Mouse (Mus musculus): Measurements from ENCODE around the gene Adam15. TPM values are rescaled to one million over a fixed set of nuclear protein-coding genes. Genes with fewer than 3 reads are reported as not detected.
A peak's percentile ranks its signal among the peaks of the same experiment; 100 is the strongest.

The Adam15 gene
- polyA plus RNA-seq, 1 experiment from 2014 or later = 143 TPM

DNA sequence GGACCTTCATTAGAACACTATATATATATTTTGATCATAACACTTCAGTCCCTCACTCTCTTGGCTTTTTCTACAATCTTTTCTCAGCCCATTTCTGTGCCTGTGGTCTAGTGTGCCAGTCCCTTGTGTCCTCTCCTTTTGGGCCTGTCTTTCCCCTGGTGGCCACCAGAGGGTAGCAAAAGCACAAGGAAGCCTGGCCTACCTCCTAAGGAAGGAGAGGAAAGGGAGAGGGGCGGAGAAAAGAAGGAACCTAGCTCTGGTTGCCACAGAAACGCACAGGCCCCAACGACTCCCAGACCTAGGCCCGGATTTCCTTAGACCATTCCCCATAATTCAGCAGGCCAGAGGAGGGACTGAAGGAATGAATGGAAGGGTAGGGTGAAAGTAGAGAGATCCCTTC is 33.0 kb downstream of the Adam15 start:
- Histone ChIP-seq H3K36me3 (ENCODE audit: inconsistent target) (no peaks in the 10 kb centered on the region), H3K27ac (no peak overlapping the region), H3K79me2 (ENCODE audit: inconsistent target) (no peaks in the 10 kb centered on the region), H3K4me3 (ENCODE audit: inconsistent target) (no peak overlapping the region)
- 0% methylated on average over 1 of the region's 4 CpGs for WGBS (ENCODE audit: missing documents)

DNA sequence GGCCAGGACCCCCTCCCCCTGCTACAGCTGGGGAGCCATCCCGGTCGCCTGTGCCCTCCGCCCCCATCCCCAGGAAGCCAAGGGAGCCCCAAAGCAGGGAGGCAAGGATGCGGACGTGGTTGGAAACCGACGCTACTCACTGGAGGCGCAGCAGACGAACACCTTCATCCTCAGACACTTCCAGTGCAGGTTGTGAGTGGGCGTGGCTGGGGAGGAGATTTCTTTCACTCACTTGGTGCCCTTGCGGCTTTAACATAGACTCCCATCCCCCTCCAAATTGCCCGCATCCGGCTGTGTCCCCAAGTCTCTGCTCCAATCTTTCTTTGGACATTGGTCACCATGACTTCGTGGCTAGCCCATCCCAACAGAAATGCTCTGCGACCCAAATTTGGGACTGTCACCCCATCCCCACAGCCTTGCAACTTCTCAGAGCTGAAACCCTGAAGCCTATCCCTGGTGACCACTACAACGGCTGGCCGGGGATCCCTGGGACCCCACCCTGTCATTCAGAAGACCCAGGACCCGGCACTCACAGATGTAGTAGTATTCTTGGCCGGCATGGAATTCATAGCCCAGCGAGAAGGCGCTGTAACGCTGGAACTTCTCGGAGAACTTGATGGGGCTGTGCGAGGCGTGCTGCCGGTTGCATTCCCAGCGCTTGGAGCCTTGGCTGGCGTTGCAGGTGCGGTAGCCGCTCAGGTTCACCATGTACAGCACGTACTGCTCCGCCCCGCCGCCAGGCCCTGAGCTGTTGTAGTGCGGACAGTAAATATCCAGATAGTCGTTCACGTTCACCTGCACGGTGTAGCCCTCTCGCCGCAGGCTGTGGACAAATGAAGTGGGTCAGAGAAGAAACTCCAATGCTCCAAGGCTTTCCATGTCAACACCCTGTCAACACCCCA is 33.6 kb downstream of the Adam15 start:
- no peaks in the 10 kb centered on the region for H3K79me2 ChIP-seq (ENCODE audit: inconsistent target)

DNA sequence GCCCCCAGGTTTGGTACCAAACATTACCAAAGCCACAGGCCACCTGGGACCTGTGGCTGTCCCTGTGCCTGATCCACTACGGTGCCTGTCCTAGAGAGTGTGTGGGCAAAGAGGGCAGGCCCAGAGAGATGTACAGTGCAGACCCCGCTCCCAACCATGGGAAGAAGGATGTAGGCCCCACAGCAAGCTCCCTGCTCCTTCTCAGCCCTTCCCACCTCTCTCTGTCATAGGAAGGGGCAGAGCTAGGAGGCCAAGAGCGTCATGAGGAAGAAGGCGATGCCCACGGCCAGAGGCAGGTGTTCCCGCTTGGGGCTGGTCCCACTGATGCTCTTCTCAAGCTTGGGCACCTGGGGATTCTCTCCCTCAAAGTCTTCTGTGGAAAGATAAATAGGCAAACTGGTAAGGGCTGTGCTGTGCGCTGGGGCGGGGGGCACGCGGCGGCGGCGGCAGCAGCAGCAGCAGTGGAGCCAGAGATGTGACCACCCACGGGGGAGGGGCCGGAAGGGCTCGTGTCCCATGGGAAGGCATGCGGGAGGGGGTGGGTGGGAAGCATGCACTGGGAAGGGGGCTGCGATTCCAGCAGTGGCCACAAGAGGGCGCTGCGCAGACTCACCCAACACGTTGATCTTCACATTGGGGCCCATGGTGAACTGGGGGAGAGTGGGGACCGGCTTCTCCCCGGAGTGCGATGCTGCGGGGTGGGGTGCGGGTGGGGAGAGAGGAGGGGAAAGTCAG is 34.4 kb downstream of the Adam15 start:
- Histone ChIP-seq H3K27ac (no peak overlapping the region), H3K36me3 (ENCODE audit: inconsistent target) (no peaks in the 10 kb centered on the region), H3K4me3 (ENCODE audit: inconsistent target) (no peak overlapping the region), H3K79me2 (ENCODE audit: inconsistent target) (no peaks in the 10 kb centered on the region)
- 8% methylated on average over 25 of the region's 26 CpGs for WGBS (ENCODE audit: missing documents)

More for the DNA sequence above, 33.6 kb downstream of the Adam15 start:
- no peak overlapping the region for H3K27ac ChIP-seq
- no peaks in the 10 kb centered on the region for H3K36me3 ChIP-seq (ENCODE audit: inconsistent target)
- no peak overlapping the region for H3K4me3 ChIP-seq (ENCODE audit: inconsistent target)
- WGBS (ENCODE audit: missing documents) = 16% methylated on average over 40 of the region's 40 CpGs

DNA sequence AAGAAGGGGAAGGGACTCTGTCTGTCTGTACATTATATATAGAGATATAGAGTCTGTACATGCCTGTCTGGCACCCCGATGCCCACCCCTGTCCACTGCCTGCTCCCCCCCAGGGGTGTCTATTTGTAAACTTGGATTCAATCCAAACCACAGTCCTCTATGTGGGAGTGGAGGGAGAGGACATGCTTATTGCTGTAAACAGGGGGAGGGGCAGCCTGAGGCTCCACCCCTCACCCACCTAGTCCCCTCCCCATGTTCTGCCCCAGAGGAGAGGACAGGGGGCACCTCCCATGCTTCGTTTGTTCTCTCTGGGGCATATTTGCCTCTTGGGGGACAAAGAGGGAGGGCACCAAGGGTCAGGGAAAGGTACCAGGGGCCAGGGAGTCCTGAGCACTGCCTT is 35.0 kb downstream of the Adam15 start:
- Histone ChIP-seq H3K4me3 (ENCODE audit: inconsistent target) (no peak overlapping the region), H3K79me2 (ENCODE audit: inconsistent target) (no peaks in the 10 kb centered on the region), H3K27ac (no peak overlapping the region), H3K36me3 (ENCODE audit: inconsistent target) (no peaks in the 10 kb centered on the region)
- WGBS (ENCODE audit: missing documents) = 48% methylated on average over 2 of the region's 2 CpGs

DNA sequence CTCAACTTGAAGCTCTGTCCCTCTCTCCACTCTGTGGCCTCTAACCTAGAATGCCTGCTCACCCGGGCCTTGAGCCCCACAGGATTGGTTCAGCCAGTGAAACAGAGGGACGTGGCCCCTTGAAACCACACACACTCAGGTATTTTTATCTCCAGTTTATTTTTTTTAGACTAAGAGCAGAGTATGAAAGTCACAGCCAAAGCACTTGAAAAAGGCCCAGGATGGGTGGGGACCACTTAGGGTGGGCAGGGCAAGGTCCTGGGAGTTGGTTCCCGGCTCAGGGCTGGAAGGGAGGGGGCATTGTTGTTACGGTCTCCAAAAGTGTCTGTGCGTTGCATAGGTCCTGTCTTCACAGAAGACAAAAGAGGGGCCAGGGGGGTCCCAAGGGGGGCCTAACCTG is 35.5 kb downstream of the Adam15 start:
- Histone ChIP-seq H3K79me2 (ENCODE audit: inconsistent target) (no peaks in the 10 kb centered on the region), H3K36me3 (ENCODE audit: inconsistent target) (no peaks in the 10 kb centered on the region), H3K4me3 (ENCODE audit: inconsistent target) (no peak overlapping the region), H3K27ac (no peak overlapping the region)
- 86% methylated on average over 5 of the region's 5 CpGs for WGBS (ENCODE audit: missing documents)

DNA sequence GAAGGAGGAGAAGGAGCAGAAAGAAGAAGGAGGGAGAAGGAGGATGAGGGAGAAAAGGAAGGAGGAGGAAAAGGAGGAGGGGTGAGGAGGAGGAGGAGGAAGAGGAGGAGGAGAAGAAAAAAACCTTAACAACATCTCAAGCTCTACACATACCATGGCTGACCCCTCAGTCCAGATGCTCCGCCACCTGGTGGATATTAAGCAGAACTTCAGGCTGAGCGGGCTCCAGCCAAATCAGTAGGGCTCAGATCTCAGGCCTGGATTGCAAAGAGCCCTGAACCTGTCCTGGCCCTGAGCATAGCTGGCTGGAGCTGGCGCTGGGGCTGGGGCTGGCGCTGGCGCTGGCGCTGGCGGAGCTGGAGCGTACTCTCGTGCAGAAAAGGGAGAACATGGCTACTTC is 41.7 kb downstream of the Adam15 start:
- 4% methylated on average over 9 of the region's 9 CpGs for WGBS (ENCODE audit: missing documents)
- Histone ChIP-seq H3K4me3 (ENCODE audit: inconsistent target) (no peak overlapping the region), H3K36me3 (ENCODE audit: inconsistent target) (no peaks in the 10 kb centered on the region), H3K79me2 (ENCODE audit: inconsistent target) (no peaks in the 10 kb centered on the region), H3K27ac (no peak overlapping the region)

DNA sequence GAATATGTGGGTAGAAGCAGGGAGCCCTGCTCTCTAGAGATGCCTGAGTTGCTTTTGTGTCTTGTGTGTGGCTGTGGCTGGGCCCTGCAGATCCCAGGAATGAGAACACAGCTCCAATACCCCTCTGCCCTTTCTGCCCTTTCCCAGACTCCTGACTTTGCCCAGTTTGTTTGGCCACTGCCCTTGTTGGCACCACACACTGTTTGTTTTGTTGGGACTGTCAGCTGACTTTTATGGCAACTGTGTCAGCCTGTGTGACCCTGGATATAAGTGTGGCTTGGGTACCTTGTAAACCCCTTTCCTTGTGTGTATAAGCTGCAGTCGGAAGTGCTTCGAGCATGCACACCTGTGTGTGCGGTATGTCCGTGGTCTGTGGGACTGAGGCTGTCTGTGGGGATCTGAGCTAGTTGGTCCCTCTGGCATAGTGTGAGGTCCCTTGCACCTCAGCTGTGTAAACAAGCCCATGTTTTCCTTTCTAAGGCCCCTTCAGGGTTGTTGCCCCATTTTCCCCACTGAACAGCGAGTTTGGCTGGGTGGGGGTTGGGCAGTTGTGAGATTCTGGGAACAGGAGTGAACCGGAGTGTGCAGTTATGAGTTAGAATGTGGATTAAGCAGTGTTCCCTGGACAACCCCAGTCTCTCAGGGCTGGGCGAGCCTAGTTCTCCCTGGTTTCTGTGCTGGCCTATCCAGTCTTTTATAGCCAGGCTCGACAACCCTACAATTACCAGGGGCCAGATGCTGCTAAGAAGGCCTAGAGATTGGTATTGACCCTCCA is 44.1 kb downstream of the Adam15 start:
- WGBS (ENCODE audit: missing documents) = 92% methylated on average over 5 of the region's 8 CpGs
- no peak overlapping the region for H3K4me3 ChIP-seq (ENCODE audit: inconsistent target)
- no peaks in the 10 kb centered on the region for H3K79me2 ChIP-seq (ENCODE audit: inconsistent target)
- no peaks in the 10 kb centered on the region for H3K36me3 ChIP-seq (ENCODE audit: inconsistent target)
- no peak overlapping the region for H3K27ac ChIP-seq

DNA sequence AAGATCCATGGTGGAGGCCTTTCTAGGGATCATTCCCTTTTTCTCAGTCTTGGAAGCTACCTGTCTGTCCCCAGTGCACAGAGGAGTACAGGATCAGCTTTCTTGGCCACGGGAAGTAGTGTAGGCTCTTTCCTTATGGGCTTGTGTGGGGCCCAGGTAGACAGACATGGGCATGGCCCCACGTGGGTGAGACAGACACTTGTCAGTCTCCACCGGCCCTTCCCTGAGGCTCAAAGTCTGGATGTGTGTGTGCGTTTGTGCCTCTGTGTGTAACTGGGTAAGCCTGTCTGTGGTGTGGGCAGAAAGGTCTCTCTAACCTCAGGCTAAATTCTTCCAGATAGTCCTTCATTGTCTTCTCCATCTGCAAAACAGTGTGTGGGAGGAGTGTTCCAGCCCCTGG is 44.7 kb downstream of the Adam15 start:
- Histone ChIP-seq H3K36me3 (ENCODE audit: inconsistent target) (no peaks in the 10 kb centered on the region), H3K79me2 (ENCODE audit: inconsistent target) (no peaks in the 10 kb centered on the region), H3K4me3 (ENCODE audit: inconsistent target) (no peak overlapping the region), H3K27ac (no peak overlapping the region)
- WGBS (ENCODE audit: missing documents) = 92% methylated on average over 4 of the region's 4 CpGs

DNA sequence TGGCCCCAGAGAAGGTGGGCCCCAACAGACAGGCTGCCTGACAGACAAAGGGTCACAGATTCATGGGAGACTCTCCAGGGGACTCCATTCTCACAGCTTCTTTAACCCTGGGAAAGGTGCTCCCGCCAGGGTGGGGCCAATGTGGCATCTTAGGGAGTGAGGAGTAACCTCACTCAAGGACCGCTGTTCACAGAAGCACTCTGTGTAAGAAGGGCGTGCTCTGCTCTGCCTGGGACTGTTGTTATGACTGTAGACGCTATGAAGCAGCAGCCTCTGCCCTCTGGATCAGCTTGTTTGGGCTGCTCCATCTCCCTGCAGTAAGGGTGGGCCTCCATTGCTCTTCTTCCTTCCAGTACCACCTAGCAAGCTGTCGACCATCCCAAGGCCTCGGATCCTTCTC is 45.4 kb downstream of the Adam15 start:
- WGBS (ENCODE audit: missing documents) = 96% methylated on average over 6 of the region's 6 CpGs
- Histone ChIP-seq H3K27ac (no peak overlapping the region), H3K4me3 (ENCODE audit: inconsistent target) (no peak overlapping the region), H3K36me3 (ENCODE audit: inconsistent target) (no peaks in the 10 kb centered on the region), H3K79me2 (ENCODE audit: inconsistent target) (no peaks in the 10 kb centered on the region)

DNA sequence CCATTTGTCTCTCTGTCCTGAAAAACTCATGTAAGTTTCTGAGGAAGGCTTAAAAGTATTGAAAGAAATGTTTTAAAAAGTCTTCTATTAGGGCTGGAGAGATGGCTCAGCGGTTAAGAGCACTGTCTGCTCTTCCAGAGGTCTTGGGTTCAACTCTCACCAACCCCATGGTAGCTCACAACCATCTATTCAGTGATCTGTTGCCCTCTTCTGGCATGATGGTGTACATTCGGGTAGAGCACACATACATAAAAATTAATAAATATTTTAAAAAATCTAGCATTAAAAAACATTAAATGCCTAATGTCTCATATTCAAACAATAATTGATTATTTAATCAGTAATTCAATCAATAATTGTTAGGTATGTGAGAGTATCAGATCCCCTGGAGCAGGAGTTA is 49.3 kb downstream of the Adam15 start:
- WGBS (ENCODE audit: missing documents) = 79% methylated on average over 2 of the region's 2 CpGs
- H3K4me3 ChIP-seq (ENCODE audit: inconsistent target) = no peak overlapping the region
- no peak overlapping the region for H3K27ac ChIP-seq
- H3K36me3 ChIP-seq (ENCODE audit: inconsistent target) = no peaks in the 10 kb centered on the region
- H3K79me2 ChIP-seq (ENCODE audit: inconsistent target) = no peaks in the 10 kb centered on the region

DNA sequence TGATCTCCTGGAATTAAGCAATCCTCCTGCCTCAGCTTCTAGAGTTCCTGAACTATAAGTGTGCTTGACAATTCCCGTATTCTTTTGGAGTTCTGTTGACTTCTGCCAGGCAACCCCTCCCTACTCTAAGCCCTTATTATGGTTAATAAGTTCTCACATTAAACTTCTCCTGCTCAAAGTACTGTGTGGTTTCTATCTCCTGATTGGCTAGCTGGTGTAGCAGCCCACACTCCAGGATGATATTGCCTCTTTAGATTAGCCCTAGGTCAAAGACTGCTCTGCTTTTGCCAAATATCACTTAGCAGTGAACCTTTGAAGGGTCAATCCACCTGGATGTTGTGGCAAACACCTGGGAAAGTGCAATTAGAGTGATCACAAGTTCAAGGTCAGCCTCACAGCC is 49.7 kb downstream of the Adam15 start:
- H3K27ac ChIP-seq = no peak overlapping the region
- 57% methylated on average over 1 of the region's 1 CpGs for WGBS (ENCODE audit: missing documents)
- no peak overlapping the region for H3K4me3 ChIP-seq (ENCODE audit: inconsistent target)
- H3K36me3 ChIP-seq (ENCODE audit: inconsistent target) = no peaks in the 10 kb centered on the region
- no peaks in the 10 kb centered on the region for H3K79me2 ChIP-seq (ENCODE audit: inconsistent target)

DNA sequence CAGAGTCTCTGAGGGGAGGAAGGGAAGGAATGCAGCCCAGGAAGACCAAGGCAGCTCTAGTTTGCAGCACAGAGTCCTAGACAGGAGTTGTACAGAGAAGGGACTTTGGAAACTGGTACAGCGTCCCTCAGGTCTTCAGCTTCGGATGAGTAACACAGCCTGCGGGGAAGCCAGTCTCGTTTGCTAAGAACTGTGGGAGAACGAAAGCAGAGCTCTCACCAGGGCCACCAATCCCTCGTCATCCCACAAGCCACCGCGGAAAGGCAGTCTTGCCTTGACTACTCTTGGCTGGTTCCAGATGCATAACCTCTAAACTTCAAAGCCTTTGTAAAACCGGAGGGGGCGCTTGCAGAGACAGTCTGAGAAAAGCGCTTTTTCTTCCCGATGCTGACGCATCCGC is 50.3 kb downstream of the Adam15 start:
- Histone ChIP-seq H3K79me2 (ENCODE audit: inconsistent target) (no peaks in the 10 kb centered on the region), H3K36me3 (ENCODE audit: inconsistent target) (no peaks in the 10 kb centered on the region), H3K4me3 (ENCODE audit: inconsistent target) (peak overlapping the region; percentile 3; the same call in 1 of the 2 replicates), H3K27ac (no peak overlapping the region)
- WGBS (ENCODE audit: missing documents) = 4% methylated on average over 14 of the region's 14 CpGs

DNA sequence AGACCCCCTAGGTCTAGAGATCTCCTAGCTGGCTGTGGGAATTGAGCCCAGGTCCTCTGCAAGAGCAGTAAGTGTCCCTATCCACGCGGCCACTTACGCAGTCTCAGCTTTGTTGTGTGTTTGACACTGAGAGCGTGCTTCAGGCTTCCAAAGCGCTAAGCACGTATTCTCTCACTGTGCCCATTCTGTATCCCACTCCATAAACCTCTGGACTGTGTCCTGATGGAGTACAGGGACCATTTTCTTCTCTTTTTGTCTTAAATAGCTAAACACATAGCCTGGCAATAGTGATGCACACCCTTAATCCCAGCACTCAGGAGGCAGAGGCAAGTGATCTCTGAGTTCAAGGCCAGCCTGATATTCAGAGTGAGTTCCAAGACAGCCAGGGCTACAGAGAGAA is 50.9 kb downstream of the Adam15 start:
- H3K36me3 ChIP-seq (ENCODE audit: inconsistent target) = no peaks in the 10 kb centered on the region
- H3K4me3 ChIP-seq (ENCODE audit: inconsistent target) = no peak overlapping the region
- H3K27ac ChIP-seq = no peak overlapping the region
- no peaks in the 10 kb centered on the region for H3K79me2 ChIP-seq (ENCODE audit: inconsistent target)
- WGBS (ENCODE audit: missing documents) = 94% methylated on average over 6 of the region's 6 CpGs

DNA sequence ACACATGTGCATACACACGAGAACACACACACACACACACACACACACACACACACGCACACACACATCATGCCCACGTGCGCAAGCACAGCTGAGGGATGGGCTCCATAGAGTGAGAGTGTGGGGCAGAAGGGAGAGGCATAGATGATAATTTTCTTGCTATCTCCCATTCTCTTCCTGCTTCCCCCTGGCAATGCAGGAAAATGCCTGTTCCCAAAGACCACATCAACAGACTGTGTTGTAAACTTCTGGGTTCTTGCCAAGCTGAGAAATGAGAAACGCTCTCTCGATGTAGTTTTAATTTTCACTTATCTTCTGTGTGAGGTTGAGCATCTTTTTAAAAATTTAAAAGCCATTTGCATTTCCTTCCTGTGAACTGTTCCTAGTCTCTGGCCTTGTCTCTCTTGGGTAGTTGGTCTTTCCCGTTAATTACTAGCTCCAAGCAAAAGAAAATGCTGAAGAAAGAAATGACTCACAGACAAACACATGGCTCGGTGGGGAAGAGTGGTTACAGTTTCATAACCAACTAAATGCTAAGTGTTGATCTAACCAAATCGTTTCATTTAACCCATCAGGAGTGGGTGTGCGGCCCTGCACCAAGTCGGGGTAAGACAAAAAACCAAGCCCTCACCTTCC is 52.9 kb downstream of the Adam15 start:
- Histone ChIP-seq H3K79me2 (ENCODE audit: inconsistent target) (no peaks in the 10 kb centered on the region), H3K4me3 (ENCODE audit: inconsistent target) (no peak overlapping the region), H3K36me3 (ENCODE audit: inconsistent target) (no peaks in the 10 kb centered on the region), H3K27ac (no peak overlapping the region)
- WGBS (ENCODE audit: missing documents) = 77% methylated on average over 11 of the region's 11 CpGs
